Mouse (Mus musculus) hindbrain, embryonic 16.5 days (tissue): ENCODE measurements at regions not wholly inside any gene's neighbourhood (a gene's known extent, or its start where the extent isn't known, plus 50 kb on each side); places are given as distances from the start of the nearest gene placed in this dataset.
A peak's percentile ranks its signal among the peaks of the same experiment; 100 is the strongest.
"Not testable (repeated sequence)": the region's sequence is repeated elsewhere in the genome, so short reads cannot be mapped to it uniquely, and the experiment has no call there.

ENCODE experiments used
- ATAC-seq: fragments of 200-750 bp; cut with Nextera tagmentation; 2 replicates; pipeline ENCODE4 v1.8.0; 2017; ENCODE audit warnings: moderate TSS enrichment, moderate library complexity
- H3K27ac ChIP-seq: fragments of 300-500 bp; sonication (generic); 2 replicates; pipeline ENCODE4 v1.5.1; 2014; ENCODE audit warnings: low read depth, mild to moderate bottlenecking, control low read depth, low read length, moderate library complexity
- H3K27me3 ChIP-seq: fragments of 300-500 bp; sonication (generic); replicated peaks from 2 replicates; pipeline ENCODE4 v1.6.1; 2014; ENCODE audit warnings: low read length; ENCODE audit not compliant: control insufficient read depth, insufficient read depth
- H3K36me3 ChIP-seq: fragments of 300-500 bp; sonication (generic); 2 replicates; pipeline ENCODE4 v1.6.1; 2014; ENCODE audit warnings: mild to moderate bottlenecking, low read length, moderate library complexity, mixed read lengths; ENCODE audit not compliant: control insufficient read depth, insufficient read depth
- H3K4me1 ChIP-seq: fragments of 300-500 bp; sonication (generic); 2 replicates; pipeline ENCODE4 v1.6.1; 2014; ENCODE audit warnings: low read depth, low read length; ENCODE audit not compliant: control insufficient read depth, insufficient read depth
- H3K4me2 ChIP-seq: fragments of 300-500 bp; sonication (generic); 2 replicates; pipeline ENCODE4 v1.6.1; 2014; ENCODE audit warnings: mild to moderate bottlenecking, low read length, control low read depth, moderate library complexity
- H3K4me3 ChIP-seq: fragments of 300-500 bp; sonication (generic); 2 replicates; pipeline ENCODE4 v1.5.1; 2014; ENCODE audit warnings: mild to moderate bottlenecking, low read length, control low read depth, moderate library complexity
- H3K9ac ChIP-seq: fragments of 300-500 bp; sonication (generic); 2 replicates; pipeline ENCODE4 v1.6.1; 2014; ENCODE audit warnings: low read depth, mild to moderate bottlenecking, control low read depth, low read length, moderate library complexity
- H3K9me3 ChIP-seq: fragments of 300-500 bp; sonication (generic); 2 replicates; pipeline ENCODE4 v1.6.1; 2014; ENCODE audit warnings: mild to moderate bottlenecking, low read length, moderate library complexity; ENCODE audit not compliant: control insufficient read depth
- WGBS: fragments of 180-500 bp; shearing (Covaris S2); extraction: QIAGEN DNeasy Blood & Tissue Kit; methylation state at CpG from one replicate; pipeline ENCODE4 v1.1.7; 2014; 5-methylcytosine and 5-hydroxymethylcytosine counted together

- H3K36me3 ChIP-seq: no peaks in the 10 kb centered on the region
- H3K27ac ChIP-seq: no peak overlapping the region
- no peak overlapping the region for H3K4me3 ChIP-seq
- no peak overlapping the region for H3K9ac ChIP-seq
- WGBS: 57% methylated on average over 6 of the region's 6 CpGs
- peaks cover 2% of the 10 kb centered on the region; the same call in 1 of the 2 replicates for H3K27me3 ChIP-seq
- 0 out of 2 replicates have a peak, but pooled peaks have one; percentile 52 for ATAC-seq
- H3K4me1 ChIP-seq: no peaks in the 10 kb centered on the region
- no peaks in the 10 kb centered on the region for H3K9me3 ChIP-seq
- no peak overlapping the region for H3K4me2 ChIP-seq
Measured at GRCm38 (mm10) chr9:33080774-33081173, 444.8 kb downstream of the Ets1 start.

- Histone ChIP-seq H3K36me3 (no peaks in the 10 kb centered on the region), H3K27ac (no peak overlapping the region), H3K9me3 (no peaks in the 10 kb centered on the region), H3K4me1 (no peaks in the 10 kb centered on the region), H3K4me3 (no peak overlapping the region), H3K27me3 (no peaks in the 10 kb centered on the region), H3K4me2 (no peak overlapping the region), H3K9ac (no peak overlapping the region)
- WGBS: 77% methylated on average over 3 of the region's 3 CpGs
- ATAC-seq: no peak
Measured at GRCm38 (mm10) chr9:33089977-33090376, 454.0 kb downstream of the Ets1 start.

- 85% methylated on average over 3 of the region's 3 CpGs for WGBS
- Histone ChIP-seq H3K36me3 (no peaks in the 10 kb centered on the region), H3K9me3 (no peaks in the 10 kb centered on the region), H3K4me3 (no peak overlapping the region), H3K4me1 (no peaks in the 10 kb centered on the region), H3K9ac (no peak overlapping the region), H3K27me3 (no peaks in the 10 kb centered on the region), H3K4me2 (no peak overlapping the region), H3K27ac (no peak overlapping the region)
- no peak for ATAC-seq
Measured at GRCm38 (mm10) chr9:33091664-33092063, 455.6 kb downstream of the Ets1 start.

- H3K4me3 ChIP-seq: no peak overlapping the region
- no peak overlapping the region for H3K27ac ChIP-seq
- H3K9me3 ChIP-seq: no peaks in the 10 kb centered on the region
- H3K27me3 ChIP-seq: no peaks in the 10 kb centered on the region
- ATAC-seq: no peak
- H3K9ac ChIP-seq: no peak overlapping the region
- WGBS: under 1% methylated on average over 3 of the region's 3 CpGs
- H3K4me1 ChIP-seq: no peaks in the 10 kb centered on the region
- H3K4me2 ChIP-seq: no peak overlapping the region
- H3K36me3 ChIP-seq: no peaks in the 10 kb centered on the region
Measured at GRCm38 (mm10) chr9:33095654-33096053, 459.6 kb downstream of the Ets1 start.

GRCm38 (mm10) chr9:33101206-33101605, 465.2 kb downstream of the Ets1 start:
- no peak overlapping the region for H3K27ac ChIP-seq
- H3K9me3 ChIP-seq: no peaks in the 10 kb centered on the region
- H3K4me2 ChIP-seq: no peak overlapping the region
- no peak overlapping the region for H3K4me3 ChIP-seq
- H3K36me3 ChIP-seq: no peaks in the 10 kb centered on the region
- no peaks in the 10 kb centered on the region for H3K27me3 ChIP-seq
- H3K9ac ChIP-seq: no peak overlapping the region
- no peak for ATAC-seq
- 83% methylated on average over 3 of the region's 3 CpGs for WGBS
- no peaks in the 10 kb centered on the region for H3K4me1 ChIP-seq

- 20% methylated on average over 3 of the region's 3 CpGs for WGBS
- H3K36me3 ChIP-seq: no peaks in the 10 kb centered on the region
- no peaks in the 10 kb centered on the region for H3K9me3 ChIP-seq
- no peak overlapping the region for H3K9ac ChIP-seq
- no peaks in the 10 kb centered on the region for H3K27me3 ChIP-seq
- ATAC-seq: no peak
- no peak overlapping the region for H3K27ac ChIP-seq
- H3K4me3 ChIP-seq: no peak overlapping the region
- no peaks in the 10 kb centered on the region for H3K4me1 ChIP-seq
- H3K4me2 ChIP-seq: no peak overlapping the region
Measured at GRCm38 (mm10) chr9:33104623-33105074, 468.6 kb downstream of the Ets1 start.

GRCm38 (mm10) chr9:33123841-33124240, 487.8 kb downstream of the Ets1 start:
- WGBS: 96% methylated on average over 1 of the region's 1 CpGs
- Histone ChIP-seq H3K36me3 (no peaks in the 10 kb centered on the region), H3K27ac (no peak overlapping the region), H3K9me3 (no peaks in the 10 kb centered on the region), H3K4me2 (no peak overlapping the region), H3K27me3 (no peaks in the 10 kb centered on the region), H3K9ac (no peak overlapping the region), H3K4me3 (no peak overlapping the region), H3K4me1 (no peaks in the 10 kb centered on the region)
- ATAC-seq: no peak

GRCm38 (mm10) chr9:33152186-33152585, 516.2 kb downstream of the Ets1 start:
- Histone ChIP-seq H3K9ac (no peak overlapping the region), H3K27me3 (no peaks in the 10 kb centered on the region), H3K4me2 (no peak overlapping the region), H3K9me3 (no peaks in the 10 kb centered on the region), H3K36me3 (no peaks in the 10 kb centered on the region), H3K4me3 (no peak overlapping the region), H3K27ac (no peak overlapping the region), H3K4me1 (no peaks in the 10 kb centered on the region)
- 12% methylated on average over 1 of the region's 1 CpGs for WGBS
- ATAC-seq: peak; percentile 69; the same call in 1 of the 2 replicates

GRCm38 (mm10) chr9:33168159-33168558, 532.1 kb downstream of the Ets1 start:
- Histone ChIP-seq H3K9ac (no peak overlapping the region), H3K4me3 (no peak overlapping the region), H3K27me3 (no peaks in the 10 kb centered on the region), H3K27ac (no peak overlapping the region), H3K4me2 (no peak overlapping the region), H3K9me3 (no peaks in the 10 kb centered on the region), H3K36me3 (no peaks in the 10 kb centered on the region), H3K4me1 (no peaks in the 10 kb centered on the region)
- WGBS: 73% methylated on average over 6 of the region's 6 CpGs
- no peak for ATAC-seq

GRCm38 (mm10) chr9:33169093-33169492, 533.1 kb downstream of the Ets1 start:
- H3K9ac ChIP-seq, H3K4me3 ChIP-seq, H3K27ac ChIP-seq, H3K4me2 ChIP-seq, H3K9me3 ChIP-seq, ATAC-seq, H3K27me3 ChIP-seq, H3K4me1 ChIP-seq, H3K36me3 ChIP-seq: not testable (repeated sequence)
- 84% methylated on average over 1 of the region's 1 CpGs for WGBS
